Mouse (Mus musculus) erythroblast, embryonic 14.5 days (primary cell): Measurements from ENCODE around the gene Kansl3.

Experiments
- GATA1 ChIP-seq: IDR thresholded peaks from 2 replicates; pipeline ENCODE4 v1.6.1; 2012; ENCODE audit warnings: low read length, inconsistent platforms, mixed read lengths
- TAL1 ChIP-seq: IDR thresholded peaks from 3 replicates; pipeline ENCODE4 v1.6.1; 2012; ENCODE audit warnings: low read length, inconsistent platforms, mixed read lengths

- TF ChIP-seq GATA1, result no peak
- no peak for TF ChIP-seq TAL1
These were observed 75.5 kb downstream of the Kansl3 start for GRCm38 (mm10) chr1:36293470-36293869.
